Mouse (Mus musculus): ENCODE data around the gene Cdh1. TPM values are rescaled to one million over a fixed set of nuclear protein-coding genes. Genes with fewer than 3 reads are reported as not detected.
"Not testable (repeated sequence)": the region's sequence is repeated elsewhere in the genome, so short reads cannot be mapped to it uniquely, and the experiment has no call there.

The Cdh1 gene
- polyA plus RNA-seq, 1 experiment from 2014 or later = 4.6 TPM

- H3K9ac ChIP-seq (ENCODE audit: low read depth, low read length) = no peak overlapping the region
- no peak overlapping the region for H3K4me3 ChIP-seq (ENCODE audit: low read length)
- H3K4me2 ChIP-seq (ENCODE audit: low read length) = no peak overlapping the region
- H3K4me1 ChIP-seq (ENCODE audit: control insufficient read depth, insufficient read depth, low read depth, low read length) = no peaks in the 10 kb centered on the region
- WGBS = 85% methylated on average over 5 of the region's 5 CpGs
- no peak for ATAC-seq
- no peaks in the 10 kb centered on the region for H3K9me3 ChIP-seq (ENCODE audit: control insufficient read depth, low read length)
- no peak overlapping the region for H3K27ac ChIP-seq (ENCODE audit: low read depth, low read length)
- no peaks in the 10 kb centered on the region for H3K36me3 ChIP-seq (ENCODE audit: control insufficient read depth, insufficient read depth, low read length)
- no peaks in the 10 kb centered on the region for H3K27me3 ChIP-seq (replicated peaks; ENCODE audit: control insufficient read depth, insufficient read depth, low read length)
Measured at GRCm38 (mm10) chr8:106571551-106572172, 31.5 kb upstream of the Cdh1 start.

GRCm38 (mm10) chr8:106572175-106572574, 31.0 kb upstream of the Cdh1 start:
- not testable (repeated sequence) for H3K27ac ChIP-seq (ENCODE audit: low read depth, low read length); H3K4me2 ChIP-seq (ENCODE audit: low read length); ATAC-seq; H3K27me3 ChIP-seq (replicated peaks; ENCODE audit: control insufficient read depth, insufficient read depth, low read length); H3K9ac ChIP-seq (ENCODE audit: low read depth, low read length); H3K36me3 ChIP-seq (ENCODE audit: control insufficient read depth, insufficient read depth, low read length); H3K4me1 ChIP-seq (ENCODE audit: control insufficient read depth, insufficient read depth, low read depth, low read length); H3K9me3 ChIP-seq (ENCODE audit: control insufficient read depth, low read length); H3K4me3 ChIP-seq (ENCODE audit: low read length)
- 83% methylated on average over 1 of the region's 1 CpGs for WGBS

GRCm38 (mm10) chr8:106573168-106573567, 30.0 kb upstream of the Cdh1 start, which contains the start of gene Gm10073:
TSS of gene Gm10073 (minus strand) at chr8:106573461.
- 64% methylated on average over 19 of the region's 20 CpGs for WGBS
- H3K36me3 ChIP-seq (ENCODE audit: control insufficient read depth, insufficient read depth, low read length); H3K9ac ChIP-seq (ENCODE audit: low read depth, low read length); H3K27ac ChIP-seq (ENCODE audit: low read depth, low read length); H3K4me1 ChIP-seq (ENCODE audit: control insufficient read depth, insufficient read depth, low read depth, low read length); ATAC-seq; H3K4me3 ChIP-seq (ENCODE audit: low read length); H3K9me3 ChIP-seq (ENCODE audit: control insufficient read depth, low read length); H3K4me2 ChIP-seq (ENCODE audit: low read length); H3K27me3 ChIP-seq (replicated peaks; ENCODE audit: control insufficient read depth, insufficient read depth, low read length): not testable (repeated sequence)

- H3K27ac ChIP-seq (ENCODE audit: low read depth, low read length) = no peak overlapping the region
- no peak for ATAC-seq
- H3K4me1 ChIP-seq (ENCODE audit: control insufficient read depth, insufficient read depth, low read depth, low read length) = no peaks in the 10 kb centered on the region
- no peaks in the 10 kb centered on the region for H3K9me3 ChIP-seq (ENCODE audit: control insufficient read depth, low read length)
- no peaks in the 10 kb centered on the region for H3K27me3 ChIP-seq (replicated peaks; ENCODE audit: control insufficient read depth, insufficient read depth, low read length)
- H3K4me3 ChIP-seq (ENCODE audit: low read length) = no peak overlapping the region
- H3K9ac ChIP-seq (ENCODE audit: low read depth, low read length) = no peak overlapping the region
- H3K4me2 ChIP-seq (ENCODE audit: low read length) = no peak overlapping the region
- no peaks in the 10 kb centered on the region for H3K36me3 ChIP-seq (ENCODE audit: control insufficient read depth, insufficient read depth, low read length)
- WGBS = 85% methylated on average over 4 of the region's 4 CpGs
Measured at GRCm38 (mm10) chr8:106574283-106574682, 28.9 kb upstream of the Cdh1 start.

GRCm38 (mm10) chr8:106576849-106577555, 26.1 kb upstream of the Cdh1 start:
- Histone ChIP-seq H3K27ac (ENCODE audit: low read depth, low read length) (no peak overlapping the region), H3K9me3 (ENCODE audit: control insufficient read depth, low read length) (no peaks in the 10 kb centered on the region), H3K4me3 (ENCODE audit: low read length) (no peak overlapping the region), H3K27me3 (replicated peaks; ENCODE audit: control insufficient read depth, insufficient read depth, low read length) (no peaks in the 10 kb centered on the region), H3K9ac (ENCODE audit: low read depth, low read length) (no peak overlapping the region), H3K4me2 (ENCODE audit: low read length) (no peak overlapping the region), H3K36me3 (ENCODE audit: control insufficient read depth, insufficient read depth, low read length) (no peaks in the 10 kb centered on the region), H3K4me1 (ENCODE audit: control insufficient read depth, insufficient read depth, low read depth, low read length) (no peaks in the 10 kb centered on the region)
- 57% methylated on average over 6 of the region's 6 CpGs for WGBS
- ATAC-seq = no peak

- WGBS = 71% methylated on average over 2 of the region's 2 CpGs
- no peak overlapping the region for H3K27ac ChIP-seq (ENCODE audit: low read depth, low read length)
- H3K27me3 ChIP-seq (replicated peaks; ENCODE audit: control insufficient read depth, insufficient read depth, low read length) = no peaks in the 10 kb centered on the region
- H3K4me1 ChIP-seq (ENCODE audit: control insufficient read depth, insufficient read depth, low read depth, low read length) = no peaks in the 10 kb centered on the region
- H3K9me3 ChIP-seq (ENCODE audit: control insufficient read depth, low read length) = no peaks in the 10 kb centered on the region; the same call in 1 of the 2 replicates
- H3K36me3 ChIP-seq (ENCODE audit: control insufficient read depth, insufficient read depth, low read length) = no peaks in the 10 kb centered on the region
- ATAC-seq = no peak
- H3K4me2 ChIP-seq (ENCODE audit: low read length) = no peak overlapping the region
- H3K4me3 ChIP-seq (ENCODE audit: low read length) = no peak overlapping the region
- H3K9ac ChIP-seq (ENCODE audit: low read depth, low read length) = no peak overlapping the region
Measured at GRCm38 (mm10) chr8:106579510-106579909, 23.6 kb upstream of the Cdh1 start.

- no peak overlapping the region for H3K9ac ChIP-seq (ENCODE audit: low read depth, low read length)
- ATAC-seq = no peak
- 81% methylated on average over 6 of the region's 6 CpGs for WGBS
- H3K4me1 ChIP-seq (ENCODE audit: control insufficient read depth, insufficient read depth, low read depth, low read length) = no peaks in the 10 kb centered on the region
- H3K9me3 ChIP-seq (ENCODE audit: control insufficient read depth, low read length) = no peaks in the 10 kb centered on the region; the same call in 1 of the 2 replicates
- H3K27ac ChIP-seq (ENCODE audit: low read depth, low read length) = no peak overlapping the region
- H3K4me2 ChIP-seq (ENCODE audit: low read length) = no peak overlapping the region
- no peaks in the 10 kb centered on the region for H3K27me3 ChIP-seq (replicated peaks; ENCODE audit: control insufficient read depth, insufficient read depth, low read length)
- no peaks in the 10 kb centered on the region for H3K36me3 ChIP-seq (ENCODE audit: control insufficient read depth, insufficient read depth, low read length)
- H3K4me3 ChIP-seq (ENCODE audit: low read length) = no peak overlapping the region
Measured at GRCm38 (mm10) chr8:106581344-106582088, 21.6 kb upstream of the Cdh1 start.

GRCm38 (mm10) chr8:106584942-106585670, 18.0 kb upstream of the Cdh1 start:
- H3K9me3 ChIP-seq (ENCODE audit: control insufficient read depth, low read length) = no peaks in the 10 kb centered on the region; the same call in 1 of the 2 replicates
- WGBS = 77% methylated on average over 11 of the region's 11 CpGs
- no peaks in the 10 kb centered on the region for H3K36me3 ChIP-seq (ENCODE audit: control insufficient read depth, insufficient read depth, low read length)
- ATAC-seq = no peak
- H3K4me2 ChIP-seq (ENCODE audit: low read length) = no peak overlapping the region
- no peak overlapping the region for H3K4me3 ChIP-seq (ENCODE audit: low read length)
- no peak overlapping the region for H3K9ac ChIP-seq (ENCODE audit: low read depth, low read length)
- H3K27me3 ChIP-seq (replicated peaks; ENCODE audit: control insufficient read depth, insufficient read depth, low read length) = no peaks in the 10 kb centered on the region
- no peaks in the 10 kb centered on the region for H3K4me1 ChIP-seq (ENCODE audit: control insufficient read depth, insufficient read depth, low read depth, low read length)
- no peak overlapping the region for H3K27ac ChIP-seq (ENCODE audit: low read depth, low read length)

GRCm38 (mm10) chr8:106585671-106586037, 17.5 kb upstream of the Cdh1 start:
- no peak overlapping the region for H3K27ac ChIP-seq (ENCODE audit: low read depth, low read length)
- H3K27me3 ChIP-seq (replicated peaks; ENCODE audit: control insufficient read depth, insufficient read depth, low read length) = no peaks in the 10 kb centered on the region
- ATAC-seq = no peak
- 92% methylated on average over 3 of the region's 3 CpGs for WGBS
- no peak overlapping the region for H3K9ac ChIP-seq (ENCODE audit: low read depth, low read length)
- H3K4me1 ChIP-seq (ENCODE audit: control insufficient read depth, insufficient read depth, low read depth, low read length) = no peaks in the 10 kb centered on the region
- no peak overlapping the region for H3K4me2 ChIP-seq (ENCODE audit: low read length)
- H3K4me3 ChIP-seq (ENCODE audit: low read length) = no peak overlapping the region
- no peaks in the 10 kb centered on the region for H3K36me3 ChIP-seq (ENCODE audit: control insufficient read depth, insufficient read depth, low read length)
- no peaks in the 10 kb centered on the region; the same call in 1 of the 2 replicates for H3K9me3 ChIP-seq (ENCODE audit: control insufficient read depth, low read length)

Measured in hindbrain, embryonic 16.5 days (tissue).